Mouse (Mus musculus) stomach, embryonic 16.5 days (tissue): ENCODE measurements at regions not wholly inside any gene's neighbourhood (a gene's known extent, or its start where the extent isn't known, plus 50 kb on each side); places are given as distances from the start of the nearest gene placed in this dataset.

Experiments
- ATAC-seq: fragments of 200-750 bp; cut with Nextera tagmentation; 2 replicates; pipeline ENCODE4 v1.8.0; 2017; ENCODE audit warnings: moderate number of reproducible peaks, moderate TSS enrichment; ENCODE audit not compliant: insufficient read depth, low FRiP score
- H3K27ac ChIP-seq: fragments of 300-500 bp; sonication (generic); 2 replicates; pipeline ENCODE4 v1.5.1; 2014; ENCODE audit warnings: low read length
- H3K27me3 ChIP-seq: fragments of 300-500 bp; sonication (generic); 2 replicates; pipeline ENCODE4 v1.6.1; 2014; ENCODE audit warnings: low read length, control low read depth, mixed read lengths; ENCODE audit not compliant: control insufficient read depth, insufficient read depth
- H3K36me3 ChIP-seq: fragments of 300-500 bp; sonication (generic); 2 replicates; pipeline ENCODE4 v1.6.1; 2014; ENCODE audit warnings: low read length; ENCODE audit not compliant: control insufficient read depth, insufficient read depth
- H3K4me1 ChIP-seq: fragments of 300-500 bp; sonication (generic); 2 replicates; pipeline ENCODE4 v1.6.1; 2014; ENCODE audit warnings: low read length, control low read depth, mixed read lengths; ENCODE audit not compliant: control insufficient read depth, insufficient read depth
- H3K4me2 ChIP-seq: fragments of 300-500 bp; sonication (generic); 2 replicates; pipeline ENCODE4 v1.6.1; 2014; ENCODE audit warnings: low read depth, low read length, mixed read lengths
- H3K4me3 ChIP-seq: fragments of 300-500 bp; sonication (generic); replicated peaks from 2 replicates; pipeline ENCODE4 v1.5.1; 2014; ENCODE audit warnings: mild to moderate bottlenecking, low read length
- H3K9ac ChIP-seq: fragments of 300-500 bp; sonication (generic); 2 replicates; pipeline ENCODE4 v1.6.1; 2014; ENCODE audit warnings: low read length
- H3K9me3 ChIP-seq: fragments of 300-500 bp; sonication (generic); replicated peaks from 2 replicates; pipeline ENCODE4 v1.6.1; 2016; ENCODE audit warnings: low read length, control low read depth; ENCODE audit not compliant: control insufficient read depth
- WGBS: fragments of 180-500 bp; shearing (Covaris S2); extraction: QIAGEN DNeasy Blood & Tissue Kit; methylation state at CpG from one replicate; pipeline ENCODE4 v1.1.7; 2014; 5-methylcytosine and 5-hydroxymethylcytosine counted together

GRCm38 (mm10) chr8:30940901-30941300, 2487.6 kb upstream of the 5930422O12Rik start:
- no peak overlapping the region for H3K4me3 ChIP-seq
- no peak overlapping the region for H3K27ac ChIP-seq
- no peaks in the 10 kb centered on the region for H3K27me3 ChIP-seq
- ATAC-seq: no peak
- no peaks in the 10 kb centered on the region for H3K36me3 ChIP-seq
- no peak overlapping the region for H3K9ac ChIP-seq
- H3K4me2 ChIP-seq: no peak overlapping the region
- WGBS: 35% methylated on average over 4 of the region's 4 CpGs
- H3K9me3 ChIP-seq: no peaks in the 10 kb centered on the region
- no peaks in the 10 kb centered on the region for H3K4me1 ChIP-seq

DNA sequence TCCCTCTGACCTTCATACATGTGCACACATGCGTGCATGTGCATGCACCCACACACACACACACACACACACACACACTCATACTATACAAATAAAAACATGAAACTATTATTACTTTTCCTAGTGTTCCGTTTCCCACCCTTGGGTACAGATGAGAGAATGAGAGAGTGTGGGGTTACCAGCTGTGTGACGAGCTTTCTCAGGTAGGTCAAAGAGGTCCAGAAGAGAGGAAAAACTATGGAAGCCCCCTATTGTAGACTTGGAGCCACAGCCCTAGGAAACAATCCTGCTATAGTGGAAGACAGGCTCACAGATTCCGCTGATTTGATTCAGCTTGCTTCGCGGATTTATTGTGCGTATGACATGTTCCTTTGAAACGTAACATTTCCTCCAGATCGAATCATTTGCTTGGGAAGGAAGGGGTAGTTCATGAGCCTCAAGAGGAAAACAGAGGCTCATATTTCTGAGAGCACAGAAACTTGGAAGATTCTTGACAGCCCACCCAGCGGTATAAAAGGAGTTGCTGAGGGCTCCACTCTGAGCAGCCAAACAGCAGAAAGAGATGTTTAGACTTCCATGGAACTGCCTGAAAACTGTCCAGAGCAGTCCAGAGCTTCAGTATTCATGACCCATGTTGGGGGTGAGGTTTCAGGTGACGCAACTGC, 2486.9 kb upstream of the 5930422O12Rik start:
- no peak for ATAC-seq
- WGBS: 73% methylated on average over 11 of the region's 11 CpGs
- Histone ChIP-seq H3K4me2 (no peak overlapping the region), H3K9me3 (no peaks in the 10 kb centered on the region), H3K36me3 (no peaks in the 10 kb centered on the region), H3K27me3 (no peaks in the 10 kb centered on the region), H3K4me3 (no peak overlapping the region), H3K27ac (no peak overlapping the region), H3K9ac (no peak overlapping the region), H3K4me1 (no peaks in the 10 kb centered on the region)

DNA sequence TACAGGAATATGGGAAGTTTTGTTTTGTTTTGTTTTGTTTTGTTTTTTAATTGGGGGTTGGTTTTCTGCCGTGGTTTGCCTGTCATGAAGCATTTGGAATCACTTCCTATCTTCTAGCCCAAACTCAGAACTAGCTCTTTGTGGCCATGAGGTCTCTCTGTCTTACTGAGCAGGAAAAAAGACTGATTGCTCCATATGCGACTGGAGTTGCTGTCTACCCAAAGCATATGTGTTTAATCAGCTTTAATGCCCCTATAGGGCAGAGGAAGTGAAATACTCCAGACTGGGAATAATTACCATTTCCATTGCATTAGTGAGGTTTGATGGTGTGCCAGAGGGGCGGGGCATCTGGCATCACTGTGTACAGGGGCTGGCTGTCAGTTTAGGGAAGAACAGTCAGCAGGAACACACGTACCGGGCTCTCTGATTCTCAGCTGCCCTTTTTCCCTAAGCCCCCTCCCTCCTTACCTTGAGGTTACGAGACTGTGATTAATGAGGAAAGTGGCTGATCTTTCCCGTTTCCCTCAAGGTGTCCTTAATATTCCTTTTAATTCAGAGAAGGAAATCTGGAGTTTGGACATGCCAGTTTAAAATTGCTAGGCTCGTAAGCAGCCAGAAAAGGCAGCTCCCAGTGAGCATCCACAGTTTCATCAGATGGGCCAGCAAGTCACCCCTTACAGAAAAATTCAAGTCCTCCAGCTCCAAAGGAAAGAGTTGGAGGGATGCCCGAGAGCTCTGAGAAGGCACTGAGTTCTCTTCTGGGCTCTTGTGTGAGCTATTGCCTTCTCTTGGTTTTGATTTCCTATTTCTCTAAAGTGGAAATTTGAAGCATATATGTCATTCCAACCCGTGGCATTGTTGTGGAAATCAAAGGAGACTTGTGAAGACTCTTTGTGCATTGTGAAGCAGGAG, 2482.1 kb upstream of the 5930422O12Rik start:
- no peaks in the 10 kb centered on the region for H3K4me1 ChIP-seq
- no peak overlapping the region for H3K4me3 ChIP-seq
- H3K27me3 ChIP-seq: no peaks in the 10 kb centered on the region
- H3K4me2 ChIP-seq: no peak overlapping the region
- no peak overlapping the region for H3K27ac ChIP-seq
- no peak; the same call in 1 of the 2 replicates for ATAC-seq
- H3K9ac ChIP-seq: no peak overlapping the region
- H3K36me3 ChIP-seq: no peaks in the 10 kb centered on the region
- 59% methylated on average over 10 of the region's 10 CpGs for WGBS
- no peaks in the 10 kb centered on the region for H3K9me3 ChIP-seq

GRCm38 (mm10) chr8:30952818-30953217, 2475.7 kb upstream of the 5930422O12Rik start:
- Histone ChIP-seq H3K9me3 (no peaks in the 10 kb centered on the region), H3K27me3 (no peaks in the 10 kb centered on the region), H3K27ac (no peak overlapping the region), H3K4me3 (no peak overlapping the region), H3K36me3 (no peaks in the 10 kb centered on the region), H3K4me2 (no peak overlapping the region), H3K9ac (no peak overlapping the region), H3K4me1 (no peaks in the 10 kb centered on the region)
- ATAC-seq: no peak

- Histone ChIP-seq H3K36me3 (no peaks in the 10 kb centered on the region), H3K9ac (0 out of 2 replicates have a peak overlapping the region, but pooled peaks have one; percentile 37)
- WGBS: 43% methylated on average over 17 of the region's 17 CpGs
Observed at GRCm38 (mm10) chr8:30959436-30960180, 2468.9 kb upstream of the 5930422O12Rik start.

DNA sequence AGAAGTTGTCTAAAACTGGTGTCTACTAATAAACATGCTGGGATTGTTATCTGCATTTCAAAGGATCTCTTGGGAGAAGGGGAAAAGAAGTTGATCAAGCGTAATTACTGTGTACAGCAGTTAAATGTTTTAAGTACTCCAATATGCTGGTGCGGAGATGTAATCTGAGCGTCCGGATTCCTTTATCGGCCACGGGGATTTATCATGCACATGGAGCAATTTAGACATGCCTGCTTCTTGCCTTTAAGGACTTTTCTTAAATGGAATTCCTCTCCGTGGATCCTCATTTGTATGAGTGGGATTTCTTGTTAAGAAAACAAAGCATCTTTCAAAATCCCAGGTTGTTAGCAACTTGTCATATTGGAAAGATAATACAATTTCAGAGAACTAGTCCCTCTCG, 2468.0 kb upstream of the 5930422O12Rik start:
- H3K27ac ChIP-seq: no peak overlapping the region
- WGBS: 72% methylated on average over 8 of the region's 8 CpGs
- H3K27me3 ChIP-seq: no peaks in the 10 kb centered on the region
- no peak overlapping the region for H3K9ac ChIP-seq
- no peak for ATAC-seq
- H3K9me3 ChIP-seq: no peaks in the 10 kb centered on the region
- H3K4me2 ChIP-seq: no peak overlapping the region
- no peaks in the 10 kb centered on the region for H3K36me3 ChIP-seq
- no peaks in the 10 kb centered on the region for H3K4me1 ChIP-seq
- H3K4me3 ChIP-seq: no peak overlapping the region

More at GRCm38 (mm10) chr8:30959436-30960180, 2468.9 kb upstream of the 5930422O12Rik start:
- Histone ChIP-seq H3K4me2 (peak overlapping the region; percentile 53), H3K4me3 (peak overlapping the region; percentile 32), H3K27ac (no peak overlapping the region), H3K4me1 (no peaks in the 10 kb centered on the region), H3K27me3 (no peaks in the 10 kb centered on the region), H3K9me3 (no peaks in the 10 kb centered on the region)
- ATAC-seq: no peak

GRCm38 (mm10) chr8:30962207-30962606, 2466.3 kb upstream of the 5930422O12Rik start:
- Histone ChIP-seq H3K36me3 (no peaks in the 10 kb centered on the region), H3K4me1 (no peaks in the 10 kb centered on the region), H3K4me2 (no peak overlapping the region), H3K9me3 (no peaks in the 10 kb centered on the region), H3K27me3 (no peaks in the 10 kb centered on the region), H3K9ac (no peak overlapping the region), H3K27ac (no peak overlapping the region), H3K4me3 (no peak overlapping the region)
- WGBS: 57% methylated on average over 3 of the region's 3 CpGs
- ATAC-seq: no peak

- H3K27me3 ChIP-seq: no peaks in the 10 kb centered on the region
- H3K9me3 ChIP-seq: no peaks in the 10 kb centered on the region
- WGBS: 63% methylated on average over 2 of the region's 2 CpGs
- no peak for ATAC-seq
- no peaks in the 10 kb centered on the region for H3K4me1 ChIP-seq
- H3K27ac ChIP-seq: no peak overlapping the region
- H3K9ac ChIP-seq: no peak overlapping the region
- no peaks in the 10 kb centered on the region for H3K36me3 ChIP-seq
- no peak overlapping the region for H3K4me2 ChIP-seq
- H3K4me3 ChIP-seq: no peak overlapping the region
Observed at GRCm38 (mm10) chr8:30982814-30983213, 2445.7 kb upstream of the 5930422O12Rik start.

DNA sequence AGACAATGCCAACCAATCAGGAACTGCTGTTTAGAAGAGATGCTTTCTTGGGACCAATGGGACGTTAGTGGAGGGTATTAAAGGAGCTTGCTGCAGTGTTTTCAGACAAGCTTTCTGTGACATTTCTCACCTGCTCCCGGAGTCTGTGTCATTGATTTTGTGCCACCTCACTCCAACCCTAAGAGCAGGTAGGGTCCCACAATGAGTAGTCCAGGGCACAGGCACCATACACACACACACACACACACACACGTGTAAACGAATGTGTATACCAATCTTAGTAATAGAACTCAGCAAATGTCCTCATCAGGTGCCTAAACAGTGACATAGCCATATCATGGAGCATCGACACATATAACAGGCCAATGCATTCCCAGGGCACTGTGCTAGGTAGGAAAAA, 2440.5 kb upstream of the 5930422O12Rik start:
- Histone ChIP-seq H3K4me2 (no peak overlapping the region), H3K27me3 (no peaks in the 10 kb centered on the region), H3K9ac (no peak overlapping the region), H3K4me1 (no peaks in the 10 kb centered on the region), H3K4me3 (no peak overlapping the region), H3K27ac (no peak overlapping the region), H3K9me3 (no peaks in the 10 kb centered on the region), H3K36me3 (no peaks in the 10 kb centered on the region)
- no peak for ATAC-seq
- 72% methylated on average over 5 of the region's 5 CpGs for WGBS
